Mouse (Mus musculus) G1E (cell line): ENCODE data around the gene Cox15.

Source experiments
- CTCF ChIP-seq: IDR thresholded peaks from 2 replicates; pipeline ENCODE4 v1.5.1; 2012; ENCODE audit warnings: low read depth, low read length, inconsistent platforms, mixed read lengths
- GATA1 ChIP-seq: IDR thresholded peaks from 2 replicates; pipeline ENCODE4 v1.6.1; 2012; ENCODE audit warnings: borderline replicate concordance, low read length, inconsistent platforms, mixed read lengths
- GATA2 ChIP-seq: IDR thresholded peaks from 2 replicates; pipeline ENCODE4 v1.6.1; 2012; ENCODE audit warnings: low read depth, low read length, inconsistent platforms, borderline replicate concordance
- TAL1 ChIP-seq: conservative IDR thresholded peaks from 2 replicates; pipeline ENCODE4 v1.6.1; 2012; ENCODE audit warnings: low read depth, low read length, inconsistent platforms, mixed read lengths

- TF ChIP-seq CTCF (no peak), GATA2 (no peak), TAL1 (no peak), GATA1 (no peak)
Measured at GRCm38 (mm10) chr19:43711159-43711916, 41.5 kb downstream of the Cox15 start.
